Mouse (Mus musculus): ENCODE results near the gene Map7. TPM values are rescaled to one million over a fixed set of nuclear protein-coding genes. Genes with fewer than 3 reads are reported as not detected.

Gene Map7
- polyA plus RNA-seq, 1 experiment from 2014 or later: 8.2 TPM

- no peaks in the 10 kb centered on the region for H3K9me3 ChIP-seq (ENCODE audit: control insufficient read depth, low read length)
- 93% methylated on average over 15 of the region's 15 CpGs for WGBS
These were observed 28.5 kb upstream of the Map7 start for GRCm38 (mm10) chr10:20119504-20120425.

DNA sequence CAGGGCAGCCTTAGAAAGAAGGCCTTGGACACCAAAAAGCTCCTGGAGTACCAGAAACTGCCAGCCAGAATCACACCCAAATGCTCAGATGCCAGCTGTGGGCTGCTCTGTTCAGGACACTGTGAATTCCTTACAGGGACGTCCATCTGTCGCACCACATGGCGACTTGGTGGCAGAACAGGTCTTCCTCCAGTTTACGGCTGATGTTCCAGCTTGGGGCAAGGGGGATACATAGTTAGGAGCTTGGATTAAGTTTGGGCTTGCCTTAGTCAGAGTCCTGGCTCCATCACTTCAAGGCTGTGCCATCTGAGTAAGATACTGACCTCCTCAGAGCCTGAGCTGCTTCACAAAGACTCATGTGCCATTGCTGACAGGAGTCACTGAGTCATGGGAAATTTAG lies 26.3 kb upstream of the Map7 start:
- Histone ChIP-seq H3K4me1 (replicated peaks; ENCODE audit: control insufficient read depth, insufficient read depth, low read length) (no peaks in the 10 kb centered on the region), H3K9me3 (ENCODE audit: control insufficient read depth, low read length) (no peaks in the 10 kb centered on the region), H3K36me3 (ENCODE audit: control insufficient read depth, insufficient read depth, low read length) (no peaks in the 10 kb centered on the region), H3K9ac (ENCODE audit: low read length) (no peak overlapping the region), H3K4me3 (ENCODE audit: low read depth, low read length) (no peak overlapping the region), H3K4me2 (ENCODE audit: low read depth, low read length, severe bottlenecking) (no peak overlapping the region), H3K27ac (ENCODE audit: low read depth, low read length) (no peak overlapping the region), H3K27me3 (ENCODE audit: control insufficient read depth, insufficient read depth, low read length) (no peaks in the 10 kb centered on the region)
- WGBS: 89% methylated on average over 4 of the region's 4 CpGs
- no peak for DNase-seq (ENCODE audit: low spot score)
- no peak for ATAC-seq (replicated peaks; ENCODE audit: low FRiP score)

More at GRCm38 (mm10) chr10:20119504-20120425, 28.5 kb upstream of the Map7 start:
- Histone ChIP-seq H3K9ac (ENCODE audit: low read length) (no peak overlapping the region), H3K36me3 (ENCODE audit: control insufficient read depth, insufficient read depth, low read length) (no peaks in the 10 kb centered on the region), H3K4me2 (ENCODE audit: low read depth, low read length, severe bottlenecking) (no peak overlapping the region), H3K4me3 (ENCODE audit: low read depth, low read length) (no peak overlapping the region), H3K27ac (ENCODE audit: low read depth, low read length) (no peak overlapping the region), H3K27me3 (ENCODE audit: control insufficient read depth, insufficient read depth, low read length) (no peaks in the 10 kb centered on the region), H3K4me1 (replicated peaks; ENCODE audit: control insufficient read depth, insufficient read depth, low read length) (no peaks in the 10 kb centered on the region)
- no peak for ATAC-seq (replicated peaks; ENCODE audit: low FRiP score)
- DNase-seq (ENCODE audit: low spot score): no peak

DNA sequence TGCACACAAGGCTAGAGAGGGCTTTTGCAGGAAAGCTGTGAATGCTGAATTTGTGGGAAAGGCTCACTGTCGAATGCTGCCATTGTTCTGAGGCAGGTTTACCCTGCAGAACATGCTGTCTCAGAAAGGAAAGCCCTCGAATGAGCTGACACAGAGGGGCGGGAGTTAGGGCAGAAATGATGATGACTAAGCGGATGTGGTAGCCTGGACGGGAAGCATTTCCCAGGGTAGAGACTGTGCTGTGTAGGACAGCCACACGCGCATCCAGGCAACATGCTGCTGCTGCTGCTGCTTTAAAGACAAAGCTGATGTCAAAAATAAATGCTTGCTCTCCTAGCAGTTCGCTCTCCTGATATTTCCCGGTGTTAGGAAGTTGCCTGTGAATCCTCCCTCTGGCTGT lies 24.9 kb upstream of the Map7 start:
- no peak overlapping the region for H3K4me2 ChIP-seq (ENCODE audit: low read depth, low read length, severe bottlenecking)
- WGBS: 60% methylated on average over 9 of the region's 9 CpGs
- no peaks in the 10 kb centered on the region for H3K36me3 ChIP-seq (ENCODE audit: control insufficient read depth, insufficient read depth, low read length)
- DNase-seq (ENCODE audit: low spot score) (no peak), ATAC-seq (replicated peaks; ENCODE audit: low FRiP score) (no peak)
- no peaks in the 10 kb centered on the region for H3K4me1 ChIP-seq (replicated peaks; ENCODE audit: control insufficient read depth, insufficient read depth, low read length)
- H3K27me3 ChIP-seq (ENCODE audit: control insufficient read depth, insufficient read depth, low read length): no peaks in the 10 kb centered on the region
- no peak overlapping the region for H3K9ac ChIP-seq (ENCODE audit: low read length)
- H3K4me3 ChIP-seq (ENCODE audit: low read depth, low read length): no peak overlapping the region
- no peak overlapping the region for H3K27ac ChIP-seq (ENCODE audit: low read depth, low read length)
- H3K9me3 ChIP-seq (ENCODE audit: control insufficient read depth, low read length): no peaks in the 10 kb centered on the region

DNA sequence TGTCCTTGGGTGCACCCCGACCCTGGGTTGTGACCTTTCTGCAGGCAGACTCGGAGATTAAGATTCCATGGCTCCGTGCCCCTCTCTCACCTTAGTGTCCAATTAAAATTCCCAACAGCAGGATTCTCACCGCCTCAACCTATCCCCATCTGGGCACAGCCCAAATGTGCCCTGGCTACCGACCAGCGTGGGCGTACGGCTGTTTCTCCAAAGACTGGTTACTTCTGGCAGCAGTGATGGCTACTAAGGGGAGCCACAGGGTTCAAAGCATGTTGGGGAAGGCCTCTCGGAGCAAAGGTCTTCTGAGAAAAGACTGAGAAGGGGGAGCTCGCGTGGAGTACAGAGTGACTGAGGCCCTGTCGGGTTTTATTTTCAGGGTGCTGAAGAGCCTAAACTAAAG lies 23.7 kb upstream of the Map7 start:
- Histone ChIP-seq H3K4me3 (ENCODE audit: low read depth, low read length) (no peak overlapping the region), H3K27ac (ENCODE audit: low read depth, low read length) (no peak overlapping the region), H3K4me1 (replicated peaks; ENCODE audit: control insufficient read depth, insufficient read depth, low read length) (no peaks in the 10 kb centered on the region), H3K9ac (ENCODE audit: low read length) (no peak overlapping the region), H3K36me3 (ENCODE audit: control insufficient read depth, insufficient read depth, low read length) (no peaks in the 10 kb centered on the region), H3K9me3 (ENCODE audit: control insufficient read depth, low read length) (no peaks in the 10 kb centered on the region), H3K4me2 (ENCODE audit: low read depth, low read length, severe bottlenecking) (no peak overlapping the region), H3K27me3 (ENCODE audit: control insufficient read depth, insufficient read depth, low read length) (no peaks in the 10 kb centered on the region)
- ATAC-seq (replicated peaks; ENCODE audit: low FRiP score): no peak
- DNase-seq (ENCODE audit: low spot score): no peak
- 85% methylated on average over 12 of the region's 12 CpGs for WGBS

- ATAC-seq (replicated peaks; ENCODE audit: low FRiP score) (peak; percentile 66; the same call in 1 of the 2 replicates), DNase-seq (ENCODE audit: low spot score) (peak; percentile 56)
- Histone ChIP-seq H3K4me3 (ENCODE audit: low read depth, low read length) (no peak overlapping the region), H3K36me3 (ENCODE audit: control insufficient read depth, insufficient read depth, low read length) (no peaks in the 10 kb centered on the region), H3K4me2 (ENCODE audit: low read depth, low read length, severe bottlenecking) (no peak overlapping the region), H3K4me1 (replicated peaks; ENCODE audit: control insufficient read depth, insufficient read depth, low read length) (no peaks in the 10 kb centered on the region), H3K27ac (ENCODE audit: low read depth, low read length) (no peak overlapping the region), H3K9me3 (ENCODE audit: control insufficient read depth, low read length) (no peaks in the 10 kb centered on the region), H3K27me3 (ENCODE audit: control insufficient read depth, insufficient read depth, low read length) (no peaks in the 10 kb centered on the region), H3K9ac (ENCODE audit: low read length) (no peak overlapping the region)
- 51% methylated on average over 4 of the region's 4 CpGs for WGBS
These were observed 23.0 kb upstream of the Map7 start for GRCm38 (mm10) chr10:20125226-20125625.

- Histone ChIP-seq H3K9me3 (ENCODE audit: control insufficient read depth, low read length) (no peaks in the 10 kb centered on the region), H3K4me2 (ENCODE audit: low read depth, low read length, severe bottlenecking) (no peak overlapping the region), H3K4me1 (replicated peaks; ENCODE audit: control insufficient read depth, insufficient read depth, low read length) (no peaks in the 10 kb centered on the region), H3K27me3 (ENCODE audit: control insufficient read depth, insufficient read depth, low read length) (no peaks in the 10 kb centered on the region), H3K9ac (ENCODE audit: low read length) (no peak overlapping the region), H3K27ac (ENCODE audit: low read depth, low read length) (no peak overlapping the region), H3K36me3 (ENCODE audit: control insufficient read depth, insufficient read depth, low read length) (no peaks in the 10 kb centered on the region), H3K4me3 (ENCODE audit: low read depth, low read length) (no peak overlapping the region)
- ATAC-seq (replicated peaks; ENCODE audit: low FRiP score) (no peak), DNase-seq (ENCODE audit: low spot score) (no peak)
- 91% methylated on average over 12 of the region's 12 CpGs for WGBS
These were observed 15.2 kb upstream of the Map7 start for GRCm38 (mm10) chr10:20132933-20133652.

GRCm38 (mm10) chr10:20135350-20136058 lies 12.8 kb upstream of the Map7 start:
- no peak for DNase-seq (ENCODE audit: low spot score)
- Histone ChIP-seq H3K4me2 (ENCODE audit: low read depth, low read length, severe bottlenecking) (no peak overlapping the region), H3K9me3 (ENCODE audit: control insufficient read depth, low read length) (no peaks in the 10 kb centered on the region), H3K36me3 (ENCODE audit: control insufficient read depth, insufficient read depth, low read length) (no peaks in the 10 kb centered on the region), H3K4me1 (replicated peaks; ENCODE audit: control insufficient read depth, insufficient read depth, low read length) (no peaks in the 10 kb centered on the region), H3K27ac (ENCODE audit: low read depth, low read length) (no peak overlapping the region), H3K4me3 (ENCODE audit: low read depth, low read length) (no peak overlapping the region), H3K27me3 (ENCODE audit: control insufficient read depth, insufficient read depth, low read length) (no peaks in the 10 kb centered on the region), H3K9ac (ENCODE audit: low read length) (no peak overlapping the region)
- ATAC-seq (replicated peaks; ENCODE audit: low FRiP score): no peak
- WGBS: 83% methylated on average over 15 of the region's 15 CpGs

DNA sequence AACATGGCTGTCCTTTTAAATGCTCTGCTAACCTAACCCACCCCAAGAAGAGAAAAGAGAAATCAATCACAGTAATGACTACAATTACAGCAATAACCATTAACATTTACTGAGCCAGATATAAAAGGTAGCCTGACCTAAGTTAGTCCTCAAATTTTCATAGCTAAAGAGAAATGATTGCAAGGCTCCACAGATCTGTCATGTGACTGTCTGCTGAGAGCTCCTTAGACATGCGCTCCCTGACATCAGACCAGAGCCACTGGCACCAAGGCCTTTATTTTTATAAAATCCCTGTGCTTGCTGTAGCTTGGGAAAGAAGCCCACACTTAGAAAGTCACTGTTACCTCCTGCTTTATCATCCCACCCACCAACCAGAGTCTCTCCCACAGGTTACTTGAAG lies 11.8 kb upstream of the Map7 start:
- no peak for ATAC-seq (replicated peaks; ENCODE audit: low FRiP score)
- H3K27ac ChIP-seq (ENCODE audit: low read depth, low read length): no peak overlapping the region
- no peaks in the 10 kb centered on the region for H3K27me3 ChIP-seq (ENCODE audit: control insufficient read depth, insufficient read depth, low read length)
- H3K36me3 ChIP-seq (ENCODE audit: control insufficient read depth, insufficient read depth, low read length): no peaks in the 10 kb centered on the region
- 97% methylated on average over 1 of the region's 1 CpGs for WGBS
- DNase-seq (ENCODE audit: low spot score): no peak
- no peak overlapping the region for H3K9ac ChIP-seq (ENCODE audit: low read length)
- H3K9me3 ChIP-seq (ENCODE audit: control insufficient read depth, low read length): no peaks in the 10 kb centered on the region
- H3K4me3 ChIP-seq (ENCODE audit: low read depth, low read length): no peak overlapping the region
- no peaks in the 10 kb centered on the region for H3K4me1 ChIP-seq (replicated peaks; ENCODE audit: control insufficient read depth, insufficient read depth, low read length)
- H3K4me2 ChIP-seq (ENCODE audit: low read depth, low read length, severe bottlenecking): no peak overlapping the region
